Mouse (Mus musculus) neural tube, embryonic 14.5 days (tissue): ENCODE data around the gene Pitpnc1. TPM values are rescaled to one million over a fixed set of nuclear protein-coding genes. Genes with fewer than 3 reads are reported as not detected.

Experiments used
- ATAC-seq: fragments of 200-750 bp; cut with Nextera tagmentation; 2 replicates; pipeline ENCODE4 v1.8.0; 2017; ENCODE audit warnings: low read depth, mild to moderate bottlenecking, moderate TSS enrichment, moderate library complexity
- H3K27ac ChIP-seq: fragments of 300-500 bp; sonication (generic); 2 replicates; pipeline ENCODE4 v1.5.1; 2014; ENCODE audit warnings: low read depth, mild to moderate bottlenecking, control low read depth, low read length, moderate library complexity, mixed read lengths
- H3K27me3 ChIP-seq: fragments of 300-500 bp; sonication (generic); 2 replicates; pipeline ENCODE4 v1.6.1; 2014; ENCODE audit warnings: low read length; ENCODE audit not compliant: control insufficient read depth, insufficient read depth
- H3K36me3 ChIP-seq: fragments of 300-500 bp; sonication (generic); 2 replicates; pipeline ENCODE4 v1.6.1; 2014; ENCODE audit warnings: low read length, mixed read lengths; ENCODE audit not compliant: control insufficient read depth, insufficient read depth
- H3K4me1 ChIP-seq: fragments of 300-500 bp; sonication (generic); 2 replicates; pipeline ENCODE4 v1.6.1; 2014; ENCODE audit warnings: low read length; ENCODE audit not compliant: control insufficient read depth, insufficient read depth
- H3K4me2 ChIP-seq: fragments of 300-500 bp; sonication (generic); 2 replicates; pipeline ENCODE4 v1.6.1; 2014; ENCODE audit warnings: mild to moderate bottlenecking, low read depth, low read length, control low read depth
- H3K4me3 ChIP-seq: fragments of 300-500 bp; sonication (generic); 2 replicates; pipeline ENCODE4 v1.5.1; 2014; ENCODE audit warnings: low read depth, low read length, control low read depth, mixed read lengths
- H3K9ac ChIP-seq: fragments of 300-500 bp; sonication (generic); replicated peaks from 2 replicates; pipeline ENCODE4 v1.6.1; 2014; ENCODE audit warnings: low read depth, mild to moderate bottlenecking, control low read depth, low read length, mixed read lengths
- H3K9me3 ChIP-seq: fragments of 300-500 bp; sonication (generic); 2 replicates; pipeline ENCODE4 v1.6.1; 2016; ENCODE audit warnings: low read length; ENCODE audit not compliant: control insufficient read depth
- WGBS: fragments of 180-500 bp; shearing (Covaris S2); extraction: QIAGEN DNeasy Blood & Tissue Kit; methylation state at CpG from one replicate; pipeline ENCODE4 v1.1.7; 2014; 5-methylcytosine and 5-hydroxymethylcytosine counted together
- polyA plus RNA-seq: library from polyadenylated mRNA; unstranded; fragments of >200 nt; fragmentation: Nextera tagmentation; extraction: Ambion mirVana; gene quantifications from 2 replicates; pipeline ENCODE4 v1.2.1, GENCODE M21; 2014

Pitpnc1 gene
- polyA plus RNA-seq, 1 experiment from 2014 or later, result 45.2 TPM

DNA sequence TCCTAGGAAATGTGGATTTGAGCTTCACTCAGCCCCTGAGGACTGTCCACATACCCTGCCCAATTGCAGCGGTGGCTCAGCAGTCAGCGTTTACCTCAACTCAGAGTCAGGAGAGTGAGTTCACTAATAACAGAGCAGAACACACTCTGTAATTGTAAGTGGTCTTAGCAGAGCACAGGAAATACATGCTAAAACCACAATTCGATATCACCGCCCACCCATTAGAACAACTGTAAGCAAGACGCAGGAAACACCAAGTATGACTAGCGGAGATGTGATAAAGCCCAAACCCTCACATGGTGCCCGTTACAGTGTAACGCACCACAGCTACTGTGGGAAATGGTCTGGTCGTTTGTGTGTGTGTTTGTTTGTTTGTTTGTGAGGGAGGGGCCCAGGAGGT lies 62.8 kb downstream of the Pitpnc1 start:
- Histone ChIP-seq H3K9me3 (no peaks in the 10 kb centered on the region), H3K4me2 (no peak overlapping the region), H3K27me3 (no peaks in the 10 kb centered on the region), H3K27ac (no peak overlapping the region), H3K4me1 (0 out of 2 replicates have a peak, but pooled peaks cover under 1% of the 10 kb centered on the region), H3K4me3 (no peak overlapping the region), H3K9ac (no peak overlapping the region), H3K36me3 (no peaks in the 10 kb centered on the region)
- WGBS, result 89% methylated on average over 9 of the region's 9 CpGs
- ATAC-seq, result no peak

GRCm38 (mm10) chr11:107405606-107406333 lies 64.7 kb downstream of the Pitpnc1 start:
- WGBS, result 96% methylated on average over 11 of the region's 11 CpGs
- Histone ChIP-seq H3K9ac (no peak overlapping the region), H3K36me3 (no peaks in the 10 kb centered on the region), H3K4me1 (no peaks in the 10 kb centered on the region), H3K4me3 (no peak overlapping the region), H3K27ac (no peak overlapping the region), H3K4me2 (no peak overlapping the region), H3K27me3 (no peaks in the 10 kb centered on the region), H3K9me3 (no peaks in the 10 kb centered on the region)
- no peak for ATAC-seq

GRCm38 (mm10) chr11:107403309-107403708 lies 67.2 kb downstream of the Pitpnc1 start:
- 75% methylated on average over 10 of the region's 10 CpGs for whole genome bisulfite sequencing
- Histone ChIP-seq H3K27me3 (no peaks in the 10 kb centered on the region), H3K9ac (no peak overlapping the region)

DNA sequence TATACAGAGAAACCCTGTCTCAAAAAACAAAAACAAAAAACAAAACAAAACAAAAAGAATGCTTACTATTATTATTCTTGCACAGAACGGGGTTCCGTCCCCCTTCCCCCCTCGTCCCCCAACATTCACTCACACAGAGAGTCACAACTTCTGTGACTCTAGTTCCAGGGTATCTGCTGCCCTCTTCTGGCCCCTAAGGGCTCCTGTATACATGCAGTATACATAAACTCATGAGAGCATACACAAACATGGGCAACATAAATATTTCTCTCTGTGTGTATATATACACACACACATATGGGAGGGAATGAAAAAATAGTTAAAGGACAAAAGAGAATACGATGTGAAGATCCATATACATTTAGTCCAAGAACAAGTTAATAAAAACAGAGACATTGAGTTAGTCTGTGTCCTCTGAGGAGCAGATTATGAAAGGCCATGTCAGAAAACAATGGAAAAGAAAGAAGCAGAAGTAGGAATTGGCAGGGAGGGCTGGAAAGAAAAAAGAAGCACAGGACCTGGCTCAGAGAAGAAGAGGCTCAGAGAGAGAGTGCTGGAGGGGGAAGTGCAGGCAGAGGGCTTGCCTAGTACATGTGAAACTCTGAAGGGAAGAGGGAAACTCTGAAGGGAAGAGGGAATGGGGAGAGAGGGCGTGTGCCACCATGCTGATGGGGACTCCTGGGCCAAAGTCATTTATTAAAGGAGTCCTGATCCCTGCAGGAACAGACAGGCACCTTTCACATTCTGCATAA lies 68.5 kb downstream of the Pitpnc1 start:
- no peak overlapping the region for H3K9ac ChIP-seq
- no peak for ATAC-seq
- no peaks in the 10 kb centered on the region for H3K4me1 ChIP-seq
- H3K4me2 ChIP-seq, result no peak overlapping the region
- H3K4me3 ChIP-seq, result no peak overlapping the region
- no peaks in the 10 kb centered on the region for H3K27me3 ChIP-seq
- no peaks in the 10 kb centered on the region for H3K36me3 ChIP-seq
- no peaks in the 10 kb centered on the region for H3K9me3 ChIP-seq
- 95% methylated on average over 5 of the region's 5 CpGs for WGBS
- H3K27ac ChIP-seq, result no peak overlapping the region

More at GRCm38 (mm10) chr11:107403309-107403708, 67.2 kb downstream of the Pitpnc1 start:
- no peak overlapping the region for H3K4me2 ChIP-seq
- ATAC-seq, result no peak
- no peaks in the 10 kb centered on the region for H3K36me3 ChIP-seq
- no peak overlapping the region for H3K4me3 ChIP-seq
- no peak overlapping the region for H3K27ac ChIP-seq
- no peaks in the 10 kb centered on the region for H3K4me1 ChIP-seq
- no peaks in the 10 kb centered on the region for H3K9me3 ChIP-seq

DNA sequence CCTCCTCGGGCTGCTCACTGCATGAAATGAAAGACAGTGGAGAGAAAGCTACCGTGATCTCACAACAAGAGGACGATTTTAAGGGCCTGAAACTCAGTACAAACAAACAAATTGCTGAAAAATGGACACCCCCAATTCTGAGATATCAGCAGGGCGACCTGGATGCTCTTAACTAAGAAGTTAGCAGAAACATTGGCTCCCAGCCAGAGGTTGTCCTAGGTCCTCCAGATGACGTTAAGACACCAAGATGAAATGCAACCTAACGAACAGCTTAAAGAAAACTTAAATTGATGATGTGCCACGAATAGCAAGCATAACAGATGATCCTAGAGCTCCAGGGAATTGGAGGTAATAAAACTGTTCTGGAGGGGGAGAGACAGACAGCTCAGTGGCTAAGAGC lies 69.7 kb downstream of the Pitpnc1 start:
- H3K9ac ChIP-seq, result no peak overlapping the region
- H3K36me3 ChIP-seq, result no peaks in the 10 kb centered on the region
- H3K4me3 ChIP-seq, result no peak overlapping the region
- WGBS, result 64% methylated on average over 7 of the region's 7 CpGs
- H3K4me2 ChIP-seq, result no peak overlapping the region
- no peak overlapping the region for H3K27ac ChIP-seq
- no peak for ATAC-seq
- no peaks in the 10 kb centered on the region for H3K27me3 ChIP-seq
- no peaks in the 10 kb centered on the region for H3K9me3 ChIP-seq
- no peaks in the 10 kb centered on the region for H3K4me1 ChIP-seq

DNA sequence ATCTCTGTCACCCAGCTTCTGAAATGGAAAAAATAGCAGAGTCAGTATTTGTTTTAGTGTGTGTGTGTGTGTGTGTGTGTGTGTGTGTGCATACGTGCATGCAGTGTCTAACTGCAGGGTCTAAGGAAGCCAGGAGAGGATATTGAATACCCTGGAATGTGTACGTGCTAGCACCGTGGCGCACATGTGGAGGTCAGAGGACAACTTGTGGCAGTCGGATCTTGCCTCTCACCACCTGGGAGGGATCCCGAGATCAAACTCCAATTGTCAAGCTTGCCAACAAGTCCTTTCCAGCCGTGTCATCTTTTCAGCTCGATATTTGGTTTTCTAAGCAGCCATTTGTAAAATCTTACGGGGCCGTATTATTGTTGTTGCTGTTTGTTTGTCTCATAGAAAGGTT lies 70.5 kb downstream of the Pitpnc1 start:
- no peaks in the 10 kb centered on the region for H3K36me3 ChIP-seq
- no peak overlapping the region for H3K4me2 ChIP-seq
- H3K4me3 ChIP-seq, result no peak overlapping the region
- WGBS, result 90% methylated on average over 10 of the region's 10 CpGs
- no peaks in the 10 kb centered on the region for H3K9me3 ChIP-seq
- no peak for ATAC-seq
- H3K27me3 ChIP-seq, result no peaks in the 10 kb centered on the region
- H3K9ac ChIP-seq, result no peak overlapping the region
- no peak overlapping the region for H3K27ac ChIP-seq
- H3K4me1 ChIP-seq, result no peaks in the 10 kb centered on the region

- H3K27me3 ChIP-seq, result no peaks in the 10 kb centered on the region
- H3K36me3 ChIP-seq, result no peaks in the 10 kb centered on the region
- no peak for ATAC-seq
- H3K27ac ChIP-seq, result no peak overlapping the region
- H3K4me2 ChIP-seq, result no peak overlapping the region
- no peak overlapping the region for H3K4me3 ChIP-seq
- no peaks in the 10 kb centered on the region for H3K9me3 ChIP-seq
- H3K9ac ChIP-seq, result no peak overlapping the region
- no peaks in the 10 kb centered on the region for H3K4me1 ChIP-seq
- 82% methylated on average over 10 of the region's 10 CpGs for WGBS
These were observed 73.0 kb downstream of the Pitpnc1 start for GRCm38 (mm10) chr11:107397326-107397998.

- ATAC-seq, result no peak
- 80% methylated on average over 3 of the region's 3 CpGs for WGBS
These were observed 76.3 kb downstream of the Pitpnc1 start for GRCm38 (mm10) chr11:107394245-107394644.

DNA sequence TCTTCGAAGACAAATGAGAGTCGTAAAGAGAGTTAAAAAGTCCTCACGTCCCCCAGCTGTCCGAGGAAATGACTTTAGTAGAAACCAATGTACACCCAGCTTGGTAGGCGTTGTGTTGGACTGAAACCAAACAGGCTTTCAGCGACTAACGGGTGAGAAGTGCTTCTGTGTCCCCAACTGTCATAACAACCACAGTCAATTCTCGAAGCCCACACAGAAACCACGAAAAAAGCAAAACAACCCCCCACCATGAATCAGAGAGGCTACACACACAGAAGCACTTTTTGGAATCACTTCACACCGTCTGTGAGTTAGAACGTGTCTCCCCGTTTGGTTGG lies 76.7 kb downstream of the Pitpnc1 start:
- Histone ChIP-seq H3K4me3 (no peak overlapping the region), H3K4me2 (no peak overlapping the region), H3K4me1 (peaks cover 4% of the 10 kb centered on the region; the same call in 1 of the 2 replicates), H3K9me3 (no peaks in the 10 kb centered on the region), H3K27ac (no peak overlapping the region), H3K9ac (no peak overlapping the region), H3K27me3 (no peaks in the 10 kb centered on the region), H3K36me3 (no peaks in the 10 kb centered on the region)
- ATAC-seq, result no peak
- WGBS, result 74% methylated on average over 12 of the region's 12 CpGs

More at GRCm38 (mm10) chr11:107394245-107394644, 76.3 kb downstream of the Pitpnc1 start:
- no peak overlapping the region for H3K9ac ChIP-seq
- no peak overlapping the region for H3K4me2 ChIP-seq
- H3K27me3 ChIP-seq, result no peaks in the 10 kb centered on the region
- no peak overlapping the region for H3K27ac ChIP-seq
- H3K36me3 ChIP-seq, result no peaks in the 10 kb centered on the region
- no peaks in the 10 kb centered on the region for H3K9me3 ChIP-seq
- peaks cover 4% of the 10 kb centered on the region; the same call in 1 of the 2 replicates for H3K4me1 ChIP-seq
- H3K4me3 ChIP-seq, result no peak overlapping the region
